Mouse (Mus musculus) spleen, adult 2 months (tissue): ENCODE measurements around the gene Gdap1l1. TPM values are rescaled to one million over a fixed set of nuclear protein-coding genes. Genes with fewer than 3 reads are reported as not detected.

Experiments
- DNase-seq, 2 experiments: peaks; one replicate each; pipeline versions ENCODE4 v3.0.0 to v3.0.0-alpha.2; 2012 to 2021; ENCODE audit warnings: low spot score in 2 of 2, low read depth in 1 of 2
- H3K27ac ChIP-seq: fragments of 200-500 bp; 2 replicates; pipeline ENCODE4 v1.5.1; 2012; ENCODE audit warnings: low read length, inconsistent platforms; ENCODE audit not compliant: insufficient read depth
- H3K27me3 ChIP-seq: fragments of 200-500 bp; 2 replicates; pipeline ENCODE4 v1.6.1; 2012; ENCODE audit warnings: mild to moderate bottlenecking, moderate library complexity, low read length, inconsistent platforms; ENCODE audit not compliant: control insufficient read depth, insufficient read depth
- H3K36me3 ChIP-seq: fragments of 200-500 bp; 2 replicates; pipeline ENCODE4 v1.6.1; 2012; ENCODE audit warnings: mild to moderate bottlenecking, low read length, inconsistent platforms; ENCODE audit not compliant: control insufficient read depth, insufficient read depth
- H3K4me1 ChIP-seq: fragments of 200-500 bp; 2 replicates; pipeline ENCODE4 v1.6.1; 2011; ENCODE audit warnings: inconsistent platforms; ENCODE audit not compliant: control insufficient read depth, insufficient read depth, insufficient read length
- H3K4me3 ChIP-seq: fragments of 200-500 bp; 2 replicates; pipeline ENCODE4 v1.5.1; 2011; ENCODE audit warnings: mild to moderate bottlenecking, inconsistent platforms; ENCODE audit not compliant: insufficient read depth, insufficient read length; ENCODE audit errors: extremely low read depth
- CTCF ChIP-seq: fragments of 200-500 bp; IDR thresholded peaks from 2 replicates; pipeline ENCODE4 v1.5.1; 2011; ENCODE audit warnings: mild to moderate bottlenecking, inconsistent platforms; ENCODE audit not compliant: insufficient read depth, insufficient read length, insufficient replicate concordance; ENCODE audit errors: extremely low read depth
- POLR2A ChIP-seq: fragments of 200-500 bp; IDR thresholded peaks from 2 replicates; pipeline ENCODE4 v1.6.1; 2011; ENCODE audit warnings: low read depth, low read length, inconsistent platforms
- WGBS: fragments of 180-500 bp; shearing (Covaris S2); methylation state at CpG from one replicate; pipeline ENCODE4 v1.1.7; 2018; 5-methylcytosine and 5-hydroxymethylcytosine counted together
- polyA plus RNA-seq: library from polyadenylated mRNA; depleted of rRNA; stranded (reverse); fragments of >200 nt; gene quantifications from 2 replicates; pipeline ENCODE4 v1.2.3, GENCODE M21; 2012; rRNA removed

Gene Gdap1l1
- polyA plus RNA-seq = 0.14 and 0.19 TPM in 2 replicates

- H3K36me3 ChIP-seq = no peaks in the 10 kb centered on the region
- no peak within 1 kb of the TSS for H3K27ac ChIP-seq
- WGBS = 5% methylated on average over 18 of the region's 18 CpGs
- TF ChIP-seq CTCF (no peak), POLR2A (no peak)
- DNase-seq = no peak
- no peak within 1 kb of the TSS for H3K4me3 ChIP-seq
- no peaks in the 10 kb centered on the region for H3K4me1 ChIP-seq
- peaks cover 5% of the 10 kb centered on the region for H3K27me3 ChIP-seq
These were observed at the start of gene Gdap1l1 for GRCm38 (mm10) chr2:163438246-163438618. Gene Gdap1l1, plus strand, starts transcription at chr2:163438476.

GRCm38 (mm10) chr2:163392436-163392835, 45.8 kb upstream of the Gdap1l1 start:
- no peak for DNase-seq
- Histone ChIP-seq H3K36me3 (no peaks in the 10 kb centered on the region), H3K4me3 (no peak overlapping the region), H3K4me1 (no peaks in the 10 kb centered on the region), H3K27me3 (no peaks in the 10 kb centered on the region; the same call in 1 of the 2 replicates), H3K27ac (no peak overlapping the region)
- TF ChIP-seq POLR2A (no peak), CTCF (no peak)
- WGBS = 75% methylated on average over 6 of the region's 6 CpGs

- Histone ChIP-seq H3K27ac (no peak overlapping the region), H3K4me3 (no peak overlapping the region), H3K4me1 (no peaks in the 10 kb centered on the region), H3K36me3 (no peaks in the 10 kb centered on the region), H3K27me3 (no peaks in the 10 kb centered on the region; the same call in 1 of the 2 replicates)
- TF ChIP-seq CTCF (no peak), POLR2A (no peak)
- DNase-seq = no peak
- WGBS = 91% methylated on average over 10 of the region's 10 CpGs
These were observed 45.0 kb upstream of the Gdap1l1 start for GRCm38 (mm10) chr2:163393241-163393640.

- H3K4me1 ChIP-seq = no peaks in the 10 kb centered on the region
- no peaks in the 10 kb centered on the region; the same call in 1 of the 2 replicates for H3K27me3 ChIP-seq
- DNase-seq = no peak
- no peak overlapping the region for H3K4me3 ChIP-seq
- no peak for TF ChIP-seq CTCF
- TF ChIP-seq POLR2A = no peak
- no peak overlapping the region; the same call in 1 of the 2 replicates for H3K27ac ChIP-seq
- 71% methylated on average over 6 of the region's 6 CpGs for WGBS
- H3K36me3 ChIP-seq = no peaks in the 10 kb centered on the region
These were observed 44.3 kb upstream of the Gdap1l1 start for GRCm38 (mm10) chr2:163393976-163394375.

- no peaks in the 10 kb centered on the region for H3K36me3 ChIP-seq
- H3K4me3 ChIP-seq = no peak overlapping the region
- no peaks in the 10 kb centered on the region; the same call in 1 of the 2 replicates for H3K27me3 ChIP-seq
- no peak overlapping the region for H3K27ac ChIP-seq
- TF ChIP-seq POLR2A (no peak), CTCF (no peak)
- DNase-seq = no peak
- WGBS = 74% methylated on average over 6 of the region's 6 CpGs
- no peaks in the 10 kb centered on the region for H3K4me1 ChIP-seq
These were observed 43.3 kb upstream of the Gdap1l1 start for GRCm38 (mm10) chr2:163394977-163395376.

GRCm38 (mm10) chr2:163397071-163397470, 41.2 kb upstream of the Gdap1l1 start:
- Histone ChIP-seq H3K27ac (no peak overlapping the region), H3K4me1 (no peaks in the 10 kb centered on the region), H3K27me3 (no peaks in the 10 kb centered on the region; the same call in 1 of the 2 replicates), H3K36me3 (no peaks in the 10 kb centered on the region), H3K4me3 (no peak overlapping the region)
- no peak for DNase-seq
- 93% methylated on average over 19 of the region's 19 CpGs for WGBS
- no peak for TF ChIP-seq CTCF
- TF ChIP-seq POLR2A = no peak

- Histone ChIP-seq H3K4me3 (no peak within 1 kb of the TSS; the same call in 1 of the 2 replicates), H3K4me1 (no peaks in the 10 kb centered on the region), H3K27me3 (no peaks in the 10 kb centered on the region; the same call in 1 of the 2 replicates), H3K27ac (no peak within 1 kb of the TSS), H3K36me3 (no peaks in the 10 kb centered on the region)
- TF ChIP-seq CTCF = no peak
- TF ChIP-seq POLR2A = no peak
- DNase-seq = no peak
- 49% methylated on average over 10 of the region's 10 CpGs for WGBS
These were observed 40.4 kb upstream of the Gdap1l1 start, which contains the start of gene Jph2 for GRCm38 (mm10) chr2:163397905-163398304. Gene Jph2, minus strand, starts transcription at chr2:163397993.
